Mouse (Mus musculus): ENCODE data around the gene Krt24.

GRCm38 (mm10) chr11:99284011-99284410, 1.1 kb downstream of the Krt24 start:
- TF ChIP-seq CTCF (IDR thresholded peaks at IDR 0.05; ENCODE audit: borderline replicate concordance, insufficient read depth, low read depth, low read length) (no peak), POLR2A (IDR thresholded peaks at IDR 0.05; ENCODE audit: borderline replicate concordance, insufficient read depth, low read length) (no peak)

Measured in cerebellum, adult 2 months (tissue).